Mouse (Mus musculus) limb, embryonic 15.5 days (tissue): ENCODE data around the gene Vmn1r188. TPM values are rescaled to one million over a fixed set of nuclear protein-coding genes. Genes with fewer than 3 reads are reported as not detected.
"Not testable (repeated sequence)": the region's sequence is repeated elsewhere in the genome, so short reads cannot be mapped to it uniquely, and the experiment has no call there.

Experiments used
- ATAC-seq: fragments of 200-750 bp; cut with Nextera tagmentation; 2 replicates; pipeline ENCODE4 v1.8.0; 2017; ENCODE audit warnings: low read depth, moderate TSS enrichment; ENCODE audit not compliant: insufficient number of reproducible peaks, low FRiP score, low TSS enrichment
- H3K27ac ChIP-seq: fragments of 300-500 bp; sonication (generic); 2 replicates; pipeline ENCODE4 v1.5.1; 2015; ENCODE audit warnings: moderate library complexity, mild to moderate bottlenecking, inconsistent platforms
- H3K27me3 ChIP-seq: fragments of 300-500 bp; sonication (generic); 2 replicates; pipeline ENCODE4 v1.6.1; 2015; ENCODE audit warnings: inconsistent platforms
- H3K36me3 ChIP-seq: fragments of 300-500 bp; sonication (generic); 2 replicates; pipeline ENCODE4 v1.6.1; 2015; ENCODE audit warnings: inconsistent platforms
- H3K4me1 ChIP-seq: fragments of 300-500 bp; sonication (generic); 2 replicates; pipeline ENCODE4 v1.6.1; 2015; ENCODE audit warnings: inconsistent platforms
- H3K4me2 ChIP-seq: fragments of 300-500 bp; sonication (generic); 2 replicates; pipeline ENCODE4 v1.6.1; 2015; ENCODE audit warnings: mild to moderate bottlenecking, inconsistent platforms
- H3K4me3 ChIP-seq: fragments of 300-500 bp; sonication (generic); 2 replicates; pipeline ENCODE4 v1.5.1; 2015; ENCODE audit warnings: mild to moderate bottlenecking, inconsistent platforms
- H3K9ac ChIP-seq: fragments of 300-500 bp; sonication (generic); 2 replicates; pipeline ENCODE4 v1.6.1; 2015; ENCODE audit warnings: inconsistent platforms
- H3K9me3 ChIP-seq: fragments of 300-500 bp; sonication (generic); 2 replicates; pipeline ENCODE4 v1.6.1; 2016; ENCODE audit warnings: inconsistent platforms
- WGBS: fragments of 180-500 bp; shearing (Covaris S2); methylation state at CpG from one replicate; pipeline ENCODE4 v1.1.7; 2015; 5-methylcytosine and 5-hydroxymethylcytosine counted together
- polyA plus RNA-seq: library from polyadenylated mRNA; unstranded; fragments of >200 nt; fragmentation: Nextera tagmentation; extraction: Ambion mirVana; gene quantifications from 2 replicates; pipeline ENCODE4 v1.2.1, GENCODE M21; 2015

Vmn1r188 gene
- not detected in 2 replicates for polyA plus RNA-seq

DNA sequence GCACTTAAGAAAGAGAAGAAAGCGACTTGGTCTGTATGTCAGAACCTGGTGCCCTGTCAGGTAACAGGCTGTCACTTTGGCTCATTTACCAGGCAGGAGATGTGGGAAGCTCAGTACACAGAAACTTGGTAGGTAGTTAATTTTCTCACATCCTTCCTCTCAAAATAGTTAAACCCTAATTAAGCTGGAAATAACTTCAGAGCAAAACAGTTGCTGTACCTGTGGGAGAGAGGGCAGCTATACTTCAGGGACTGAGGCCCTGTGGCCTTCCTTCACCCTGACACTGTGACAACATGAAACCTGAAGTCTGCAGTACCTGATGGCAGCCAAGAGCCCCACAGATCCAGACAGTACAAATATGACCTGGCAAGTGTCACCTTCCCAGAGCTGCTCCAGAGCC lies at the start of gene Vmn1r188:
Gene Vmn1r188 (plus strand): TSS at position 301 of the 400 bp plus-strand sequence.
- H3K9ac ChIP-seq, result not testable (repeated sequence)
- 72% methylated on average over 1 of the region's 1 CpGs for WGBS

DNA sequence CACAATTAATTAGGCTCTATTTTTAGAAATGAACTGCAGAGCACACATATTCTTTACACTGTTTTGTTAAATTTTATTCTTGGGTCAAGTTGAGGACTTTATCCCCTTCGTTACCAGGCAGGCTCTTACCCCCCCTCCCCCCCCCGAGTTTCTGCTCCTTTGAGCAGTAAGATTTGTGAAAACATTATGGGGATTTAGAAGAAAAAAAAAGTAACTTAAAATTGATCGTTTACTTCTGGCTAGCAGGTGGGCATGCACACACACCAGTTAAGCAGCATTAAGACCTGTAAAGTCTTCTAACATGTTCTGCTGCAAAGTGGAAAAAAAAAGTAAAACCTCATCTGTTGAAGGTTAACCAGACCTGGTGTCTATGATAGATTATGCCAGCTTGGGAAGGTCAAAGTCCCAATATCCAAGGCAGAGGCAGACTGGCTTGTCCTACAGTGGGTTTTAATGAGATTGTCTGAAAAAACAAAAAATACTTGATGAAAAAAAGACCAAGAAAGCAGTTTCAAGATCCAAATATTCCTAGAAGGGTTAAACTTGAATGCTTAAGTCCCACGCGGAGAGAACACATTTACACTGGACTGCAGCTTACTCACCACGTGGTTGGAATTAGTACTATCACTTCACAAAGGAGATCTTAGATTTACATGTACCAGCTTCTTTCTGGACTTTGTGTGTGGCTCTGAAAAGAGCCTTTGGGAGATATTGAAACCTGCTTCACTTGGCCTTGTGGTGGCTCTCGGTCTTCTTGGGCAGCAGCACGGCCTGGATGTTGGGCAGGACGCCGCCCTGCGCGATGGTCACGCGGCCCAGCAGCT lies 49.6 kb upstream of the Vmn1r188 start:
- ATAC-seq, result no peak
- H3K4me1 ChIP-seq, result peaks cover 15% of the 10 kb centered on the region
- whole genome bisulfite sequencing, result under 1% methylated on average over 14 of the region's 14 CpGs

More for the DNA sequence above, at the start of gene Vmn1r188:
- H3K4me2 ChIP-seq, ATAC-seq, H3K27me3 ChIP-seq, H3K4me3 ChIP-seq, H3K27ac ChIP-seq, H3K36me3 ChIP-seq, H3K9me3 ChIP-seq, H3K4me1 ChIP-seq: not testable (repeated sequence)

DNA sequence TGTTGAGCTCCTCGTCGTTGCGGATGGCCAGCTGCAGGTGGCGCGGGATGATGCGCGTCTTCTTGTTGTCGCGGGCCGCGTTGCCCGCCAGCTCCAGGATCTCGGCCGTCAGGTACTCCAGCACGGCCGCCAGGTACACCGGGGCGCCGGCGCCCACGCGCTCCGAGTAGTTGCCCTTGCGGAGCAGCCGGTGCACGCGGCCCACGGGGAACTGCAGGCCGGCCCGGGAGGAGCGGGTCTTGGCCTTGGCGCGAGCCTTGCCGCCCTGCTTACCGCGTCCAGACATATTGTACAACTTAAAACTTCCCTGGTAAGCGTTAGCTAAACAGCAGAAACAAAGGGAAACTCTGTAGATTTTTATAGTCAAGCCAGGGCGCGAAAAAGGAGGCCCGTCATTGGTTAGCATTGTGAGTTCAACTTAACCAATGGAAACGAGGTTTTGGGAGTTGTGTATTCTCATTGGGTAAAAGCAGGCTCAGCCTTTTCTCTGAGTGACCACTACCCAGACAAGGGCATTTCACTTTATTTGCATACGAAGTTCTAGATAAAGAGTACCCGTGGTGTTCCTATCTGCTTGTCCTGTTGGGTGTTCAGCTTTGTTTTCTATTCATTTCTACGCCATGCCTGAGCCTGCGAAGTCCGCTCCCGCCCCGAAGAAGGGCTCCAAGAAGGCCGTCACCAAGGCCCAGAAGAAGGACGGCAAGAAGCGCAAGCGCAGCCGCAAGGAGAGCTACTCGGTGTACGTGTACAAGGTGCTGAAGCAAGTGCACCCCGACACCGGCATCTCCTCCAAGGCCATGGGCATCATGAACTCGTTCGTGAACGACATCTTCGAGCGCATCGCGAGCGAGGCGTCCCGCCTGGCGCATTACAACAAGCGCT lies 48.7 kb upstream of the Vmn1r188 start, which contains the start of the genes Hist1h2ah and Hist1h2bk:
Gene Hist1h2ah (minus strand): TSS at position 302 of the 882 bp plus-strand sequence.
Gene Hist1h2bk (plus strand): TSS at position 604 of the 882 bp plus-strand sequence.
- Histone ChIP-seq H3K9ac (0 out of 2 replicates have a peak within 1 kb of the TSS, but pooled peaks have one; percentile 18), H3K4me3 (peak within 1 kb of the TSS; percentile 43), H3K27ac (peak within 1 kb of the TSS; percentile 77), H3K4me2 (peak within 1 kb of the TSS; percentile 52), H3K4me1 (peaks cover 23% of the 10 kb centered on the region)
- peak; percentile 97 for ATAC-seq
- not testable (repeated sequence) for H3K27me3 ChIP-seq, H3K9me3 ChIP-seq, H3K36me3 ChIP-seq
- under 1% methylated on average over 24 of the region's 69 CpGs for WGBS

More for the DNA sequence above, 49.6 kb upstream of the Vmn1r188 start:
- Histone ChIP-seq H3K4me3 (peak overlapping the region; percentile 43), H3K27ac (peak overlapping the region; percentile 77), H3K27me3 (no peaks in the 10 kb centered on the region), H3K36me3 (no peaks in the 10 kb centered on the region), H3K9ac (0 out of 2 replicates have a peak overlapping the region, but pooled peaks have one; percentile 14), H3K4me2 (peak overlapping the region; percentile 52), H3K9me3 (no peaks in the 10 kb centered on the region)

DNA sequence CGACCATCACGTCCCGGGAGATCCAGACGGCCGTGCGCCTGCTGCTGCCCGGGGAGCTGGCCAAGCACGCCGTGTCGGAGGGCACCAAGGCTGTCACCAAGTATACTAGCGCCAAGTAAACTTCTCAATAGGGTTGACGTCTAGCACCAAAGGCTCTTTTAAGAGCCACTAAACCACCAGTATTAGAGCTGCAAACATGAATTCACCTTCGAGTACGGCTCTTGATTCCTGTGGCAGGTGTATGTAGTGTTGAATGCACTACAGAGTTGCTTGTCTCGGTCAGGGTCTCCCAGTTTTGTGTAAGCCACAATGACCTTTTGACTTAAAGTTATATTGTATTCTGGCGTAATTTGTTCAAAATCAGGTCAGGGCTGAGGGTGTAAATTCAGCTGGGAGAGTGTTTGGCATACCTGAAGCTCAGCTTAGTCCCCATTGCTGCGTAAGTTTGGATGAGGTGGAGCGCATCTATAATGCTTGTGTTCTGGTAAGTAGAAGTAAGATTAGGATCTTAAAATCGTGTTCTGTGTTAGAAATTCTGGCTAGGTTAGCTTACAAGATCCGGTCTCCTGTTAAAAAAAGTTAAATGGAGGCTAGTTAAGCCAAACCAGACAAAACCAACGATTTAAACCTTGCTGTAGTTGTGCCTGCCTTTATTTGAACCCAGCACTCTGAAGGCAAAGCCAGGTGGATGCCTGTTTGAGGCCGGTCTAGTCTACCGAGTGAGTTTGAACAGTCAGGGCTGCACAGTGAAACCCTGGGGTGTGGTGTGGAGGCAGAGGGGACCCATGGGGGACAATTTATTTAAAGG lies 47.9 kb upstream of the Vmn1r188 start:
- Histone ChIP-seq H3K9me3 (no peaks in the 10 kb centered on the region), H3K27me3 (no peaks in the 10 kb centered on the region), H3K9ac (0 out of 2 replicates have a peak overlapping the region, but pooled peaks have one; percentile 18), H3K4me2 (peak overlapping the region; percentile 52), H3K27ac (peak overlapping the region; percentile 74), H3K4me3 (peak overlapping the region; percentile 43), H3K4me1 (peaks cover 26% of the 10 kb centered on the region), H3K36me3 (no peaks in the 10 kb centered on the region)
- ATAC-seq, result no peak
- WGBS, result 2% methylated on average over 23 of the region's 23 CpGs

DNA sequence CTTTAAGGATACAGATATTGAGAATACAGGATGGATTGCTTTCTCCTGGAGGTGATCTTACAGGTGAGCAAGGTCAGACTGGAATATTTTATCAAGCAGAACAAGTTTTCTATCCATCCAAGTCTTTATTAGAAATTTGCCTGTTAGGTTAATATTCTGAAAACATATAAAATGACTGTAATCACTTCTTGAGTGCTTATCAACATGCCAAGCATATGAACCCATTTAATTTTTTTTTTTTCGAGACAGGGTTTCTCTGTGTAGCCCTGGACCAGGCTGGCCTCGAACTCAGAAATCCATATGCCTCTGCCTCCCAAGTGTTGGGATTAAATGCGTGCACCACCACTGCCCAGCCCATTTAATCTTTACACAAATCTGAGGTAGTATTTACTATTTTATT lies 47.3 kb upstream of the Vmn1r188 start:
- WGBS, result 54% methylated on average over 3 of the region's 3 CpGs
- Histone ChIP-seq H3K4me1 (peaks cover 28% of the 10 kb centered on the region), H3K9ac (no peak overlapping the region), H3K9me3 (no peaks in the 10 kb centered on the region), H3K36me3 (no peaks in the 10 kb centered on the region), H3K4me3 (peak overlapping the region; percentile 43), H3K27me3 (no peaks in the 10 kb centered on the region), H3K27ac (peak overlapping the region; percentile 74), H3K4me2 (peak overlapping the region; percentile 52; the same call in 1 of the 2 replicates)
- no peak for ATAC-seq

DNA sequence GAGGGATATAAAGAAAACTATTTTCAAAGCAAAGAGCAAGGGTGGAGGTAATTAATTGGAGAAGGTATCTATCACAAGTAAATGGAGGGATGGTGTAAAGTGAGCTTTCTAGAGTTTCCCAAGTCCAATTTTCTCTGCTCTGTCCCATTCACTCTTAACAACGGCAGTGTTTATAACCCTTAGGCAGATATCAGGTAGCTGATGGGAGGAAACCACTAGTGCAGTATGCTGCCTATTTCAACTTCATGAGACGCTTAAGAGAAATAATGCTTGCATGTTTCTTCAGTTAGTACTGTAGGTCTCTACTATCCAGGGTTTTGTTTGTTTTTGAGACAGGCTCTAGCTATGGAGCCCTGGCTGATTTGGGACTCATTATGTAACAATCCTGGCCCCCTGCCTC lies 46.8 kb upstream of the Vmn1r188 start:
- ATAC-seq, result no peak
- no peaks in the 10 kb centered on the region for H3K36me3 ChIP-seq
- no peaks in the 10 kb centered on the region for H3K9me3 ChIP-seq
- 52% methylated on average over 2 of the region's 2 CpGs for whole genome bisulfite sequencing
- peaks cover 32% of the 10 kb centered on the region for H3K4me1 ChIP-seq
- H3K27ac ChIP-seq, result peak overlapping the region; percentile 27; the same call in 1 of the 2 replicates
- H3K4me3 ChIP-seq, result no peak overlapping the region
- no peak overlapping the region for H3K9ac ChIP-seq
- no peaks in the 10 kb centered on the region for H3K27me3 ChIP-seq
- no peak overlapping the region for H3K4me2 ChIP-seq

DNA sequence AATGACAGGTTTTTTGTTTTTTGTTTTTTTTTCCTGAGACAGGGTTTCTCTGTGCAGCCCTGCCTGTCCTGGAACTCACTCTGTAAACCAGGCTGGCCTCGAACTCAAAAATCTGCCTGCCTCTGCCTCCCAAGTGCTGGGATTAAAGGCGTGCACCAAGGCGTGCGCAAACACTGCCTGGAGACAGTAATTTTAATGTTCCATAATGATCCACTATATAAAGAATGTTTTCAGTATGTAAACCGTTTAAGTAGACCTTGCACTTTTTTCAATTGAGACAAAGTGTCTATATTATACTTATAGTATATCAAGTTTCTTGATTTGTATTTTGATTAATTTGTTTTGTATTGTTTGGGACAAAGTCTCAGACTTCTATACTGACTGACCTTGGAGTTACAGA lies 44.9 kb upstream of the Vmn1r188 start:
- Histone ChIP-seq H3K27me3 (no peaks in the 10 kb centered on the region), H3K27ac (no peak overlapping the region), H3K9me3 (no peaks in the 10 kb centered on the region), H3K4me2 (no peak overlapping the region), H3K36me3 (no peaks in the 10 kb centered on the region), H3K4me3 (no peak overlapping the region), H3K9ac (no peak overlapping the region), H3K4me1 (peaks cover 29% of the 10 kb centered on the region)
- WGBS, result 60% methylated on average over 5 of the region's 5 CpGs
- ATAC-seq, result no peak

DNA sequence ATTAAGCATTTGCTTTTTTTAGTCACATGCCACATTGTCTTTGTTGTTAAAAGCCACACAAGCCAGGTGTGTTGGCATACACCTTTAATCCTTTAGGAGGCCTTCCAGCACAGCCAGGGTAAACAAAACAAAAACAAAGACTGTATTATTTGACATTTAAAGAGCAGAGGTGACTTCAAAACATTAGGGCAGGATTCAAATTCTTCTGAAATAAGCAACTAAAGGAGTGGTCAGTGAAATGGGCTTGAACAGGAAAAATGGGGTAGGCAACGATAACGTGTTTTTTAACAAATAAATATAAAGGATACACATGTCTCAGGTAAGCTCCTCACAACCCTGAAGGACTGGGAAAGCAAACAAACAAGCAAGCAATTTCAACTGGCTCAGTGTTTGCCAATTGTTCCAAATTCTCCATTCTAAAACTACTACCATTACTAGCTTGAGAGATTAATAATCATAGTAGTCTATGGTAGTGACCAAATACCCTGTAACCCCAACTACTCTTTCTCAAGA lies 44.2 kb upstream of the Vmn1r188 start:
- H3K27me3 ChIP-seq, result no peaks in the 10 kb centered on the region
- H3K36me3 ChIP-seq, result no peaks in the 10 kb centered on the region
- H3K27ac ChIP-seq, result peak overlapping the region; percentile 93
- WGBS, result 12% methylated on average over 2 of the region's 2 CpGs
- peak overlapping the region; percentile 63 for H3K4me2 ChIP-seq
- peaks cover 31% of the 10 kb centered on the region for H3K4me1 ChIP-seq
- ATAC-seq, result no peak
- no peak overlapping the region for H3K9ac ChIP-seq
- peak overlapping the region; percentile 42 for H3K4me3 ChIP-seq
- no peaks in the 10 kb centered on the region for H3K9me3 ChIP-seq

DNA sequence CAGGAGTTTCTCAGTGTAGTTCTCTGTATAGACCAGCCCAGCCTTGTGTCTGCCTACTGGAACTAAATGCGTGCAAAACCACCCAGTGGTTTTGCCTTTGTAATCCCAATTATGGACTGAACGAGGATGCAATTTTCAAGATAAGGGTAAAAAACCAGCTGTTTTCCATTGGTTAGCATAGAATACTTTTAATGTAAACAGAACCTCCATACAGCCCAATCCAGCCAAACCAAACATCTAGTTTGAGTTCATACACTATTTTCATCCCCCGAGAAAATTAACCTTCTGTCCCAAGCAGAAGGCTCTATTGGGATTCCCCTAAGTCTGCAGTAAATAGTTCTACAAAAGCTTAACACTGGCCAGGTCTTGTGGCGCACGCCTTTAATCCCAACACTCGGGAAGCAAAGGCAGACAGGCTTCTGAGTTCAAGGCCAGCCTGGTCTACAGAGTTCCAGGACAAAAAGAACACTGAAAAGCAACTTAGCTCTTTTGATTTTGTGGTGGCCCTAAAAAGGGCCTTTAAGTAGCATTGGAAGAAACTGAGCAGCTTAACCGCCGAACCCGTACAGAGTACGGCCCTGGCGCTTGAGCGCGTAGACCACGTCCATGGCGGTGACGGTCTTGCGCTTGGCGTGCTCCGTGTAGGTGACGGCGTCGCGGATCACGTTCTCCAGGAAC lies 43.6 kb upstream of the Vmn1r188 start:
- Histone ChIP-seq H3K4me2 (peak overlapping the region; percentile 63), H3K4me1 (peaks cover 30% of the 10 kb centered on the region), H3K27me3 (no peaks in the 10 kb centered on the region), H3K27ac (peak overlapping the region; percentile 93), H3K9me3 (no peaks in the 10 kb centered on the region), H3K9ac (peak overlapping the region; percentile 44), H3K4me3 (peak overlapping the region; percentile 42), H3K36me3 (no peaks in the 10 kb centered on the region)
- WGBS, result under 1% methylated on average over 24 of the region's 24 CpGs
- 0 out of 2 replicates have a peak, but pooled peaks have one; percentile 9 for ATAC-seq

DNA sequence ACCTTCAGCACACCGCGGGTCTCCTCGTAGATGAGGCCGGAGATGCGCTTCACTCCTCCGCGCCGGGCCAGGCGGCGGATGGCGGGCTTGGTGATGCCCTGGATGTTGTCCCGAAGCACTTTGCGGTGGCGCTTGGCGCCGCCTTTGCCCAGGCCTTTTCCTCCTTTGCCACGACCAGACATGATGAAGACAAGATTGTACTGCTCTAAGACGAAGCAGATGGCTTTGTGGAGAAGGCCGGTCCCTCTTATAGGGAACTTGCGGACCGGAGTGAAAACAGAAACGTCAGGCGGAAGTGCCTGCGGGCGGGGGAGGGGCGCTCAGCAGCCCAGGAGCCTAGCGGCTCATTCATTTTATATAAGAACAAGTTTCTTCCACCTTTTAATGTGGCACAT lies 43.1 kb upstream of the Vmn1r188 start, which contains the start of gene Hist1h4i:
Gene Hist1h4i (minus strand): TSS at position 221 of the 395 bp plus-strand sequence.
- H3K9me3 ChIP-seq, H3K27me3 ChIP-seq, H3K36me3 ChIP-seq: not testable (repeated sequence)
- Histone ChIP-seq H3K4me1 (peaks cover 29% of the 10 kb centered on the region), H3K4me3 (peak within 1 kb of the TSS; percentile 42), H3K9ac (peak within 1 kb of the TSS; percentile 44), H3K4me2 (peak within 1 kb of the TSS; percentile 63), H3K27ac (peak within 1 kb of the TSS; percentile 93)
- under 1% methylated on average over 22 of the region's 27 CpGs for WGBS
- ATAC-seq, result peak; percentile 64
